Mouse (Mus musculus) liver, adult 2 months (tissue): Measurements from ENCODE around the gene Rnf25. TPM values are rescaled to one million over a fixed set of nuclear protein-coding genes. Genes with fewer than 3 reads are reported as not detected.

Experiments used
- DNase-seq: peaks from one replicate; pipeline ENCODE4 v3.0.0-alpha.2; 2011; ENCODE audit warnings: low read depth, low spot score; ENCODE audit errors: extremely low read depth
- H3K27ac ChIP-seq: fragments of 200-500 bp; replicated peaks from 2 replicates; pipeline ENCODE4 v1.5.1; 2012; ENCODE audit warnings: low read depth, mild to moderate bottlenecking, control low read depth, inconsistent platforms, low read length; ENCODE audit not compliant: insufficient read depth
- H3K27me3 ChIP-seq: fragments of 200-500 bp; 2 replicates; pipeline ENCODE4 v1.6.1; 2012; ENCODE audit warnings: mild to moderate bottlenecking, moderate library complexity, low read length, inconsistent platforms; ENCODE audit not compliant: control insufficient read depth, insufficient read depth
- H3K36me3 ChIP-seq: fragments of 200-500 bp; 2 replicates; pipeline ENCODE4 v1.6.1; 2012; ENCODE audit warnings: low read length, inconsistent platforms; ENCODE audit not compliant: control insufficient read depth, insufficient read depth
- H3K4me1 ChIP-seq: fragments of 200-500 bp; 2 replicates; pipeline ENCODE4 v1.6.1; 2011; ENCODE audit warnings: low read length; ENCODE audit not compliant: control insufficient read depth, insufficient read depth
- H3K4me3 ChIP-seq: fragments of 200-500 bp; 2 replicates; pipeline ENCODE4 v1.5.1; 2011; ENCODE audit warnings: low read depth, mild to moderate bottlenecking, control low read depth, low read length, moderate library complexity; ENCODE audit not compliant: insufficient read depth
- H3K79me2 ChIP-seq: fragments of 200-500 bp; 2 replicates; pipeline ENCODE4 v1.6.1; 2012; ENCODE audit warnings: inconsistent platforms, mild to moderate bottlenecking, low read length, moderate library complexity; ENCODE audit not compliant: control insufficient read depth, insufficient read depth
- H3K9ac ChIP-seq: fragments of 200-500 bp; 2 replicates; pipeline ENCODE4 v1.6.1; 2012; ENCODE audit warnings: low read depth, mild to moderate bottlenecking, control low read depth, inconsistent platforms, low read length
- CTCF ChIP-seq: fragments of 200-500 bp; IDR thresholded peaks from 2 replicates; pipeline ENCODE4 v1.5.1; 2011; ENCODE audit warnings: low read depth, low read length, control low read depth
- POLR2A ChIP-seq: fragments of 200-500 bp; IDR thresholded peaks from 2 replicates; pipeline ENCODE4 v1.6.1; 2011; ENCODE audit warnings: low read length, control low read depth; ENCODE audit not compliant: insufficient read depth; ENCODE audit errors: extremely low read depth
- WGBS: fragments of 180-500 bp; shearing (Covaris S2); methylation state at CpG from one replicate; pipeline ENCODE4 v1.1.7; 2018; 5-methylcytosine and 5-hydroxymethylcytosine counted together
- polyA plus RNA-seq: library from polyadenylated mRNA; depleted of rRNA; stranded (reverse); fragments of >200 nt; gene quantifications from 2 replicates; pipeline ENCODE4 v1.2.3, GENCODE M21; 2012
- total RNA-seq: library from RNA; depleted of rRNA; stranded (reverse); fragments of >200 nt; gene quantifications from 2 replicates; pipeline ENCODE4 v1.2.3, GENCODE M21; 2014

The Rnf25 gene
- total and polyA plus RNA-seq, 2 experiments: 11.9 to 34.8 TPM

GRCm38 (mm10) chr1:74624183-74624582 lies 23.0 kb upstream of the Rnf25 start:
- no peak for DNase-seq
- 94% methylated on average over 1 of the region's 1 CpGs for WGBS
- no peaks in the 10 kb centered on the region for H3K4me1 ChIP-seq
- H3K27me3 ChIP-seq: no peaks in the 10 kb centered on the region
- no peaks in the 10 kb centered on the region for H3K36me3 ChIP-seq
- no peak overlapping the region for H3K27ac ChIP-seq
- no peaks in the 10 kb centered on the region for H3K79me2 ChIP-seq
- H3K4me3 ChIP-seq: no peak overlapping the region
- H3K9ac ChIP-seq: no peak overlapping the region
- TF ChIP-seq POLR2A (no peak), CTCF (no peak)

DNA sequence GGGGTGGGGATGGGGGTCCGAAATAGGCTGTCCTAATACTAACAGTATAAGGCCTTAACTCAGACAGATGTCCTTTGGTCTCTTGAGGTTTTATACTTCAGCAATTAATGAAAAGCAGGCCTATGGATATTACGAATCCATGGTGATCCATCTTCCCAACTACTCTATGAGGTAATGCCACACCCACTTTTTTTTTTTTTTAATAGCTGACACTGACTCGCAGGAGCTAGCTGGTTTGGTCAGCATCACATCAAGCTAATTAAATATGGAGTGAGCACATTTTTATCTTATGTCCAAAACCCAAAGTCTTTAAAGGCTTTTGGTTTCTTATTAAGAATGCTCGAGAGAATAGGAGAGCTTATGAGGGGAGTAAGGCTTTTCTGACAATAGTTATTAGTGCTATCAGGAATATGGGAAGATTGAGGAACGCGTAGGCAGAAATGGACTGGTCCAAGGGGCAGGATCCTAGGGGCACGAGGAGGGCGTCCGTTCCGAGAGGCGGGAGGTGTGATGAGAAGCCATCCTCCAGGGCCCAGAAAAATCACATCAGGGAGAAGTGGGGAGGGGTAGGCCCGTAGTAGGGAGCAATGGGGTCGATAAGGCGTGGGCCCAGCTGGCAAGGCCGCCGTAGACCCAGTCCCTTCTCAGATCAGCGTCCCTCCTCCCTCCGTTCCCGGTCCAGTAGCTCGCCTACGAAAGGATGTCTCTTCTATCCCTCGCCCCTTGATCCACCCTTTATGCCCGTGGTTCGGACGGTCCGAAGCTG lies 513 bp downstream of the Rnf25 start:
- H3K27me3 ChIP-seq: no peaks in the 10 kb centered on the region
- peaks cover 6% of the 10 kb centered on the region; the same call in 1 of the 2 replicates for H3K79me2 ChIP-seq
- H3K4me3 ChIP-seq: peak overlapping the region; percentile 87
- no peak for DNase-seq
- no peaks in the 10 kb centered on the region for H3K4me1 ChIP-seq
- TF ChIP-seq CTCF (no peak), POLR2A (no peak)
- whole genome bisulfite sequencing: 7% methylated on average over 26 of the region's 26 CpGs
- peak overlapping the region; percentile 64 for H3K27ac ChIP-seq
- peaks cover 12% of the 10 kb centered on the region; the same call in 1 of the 2 replicates for H3K36me3 ChIP-seq
- peak overlapping the region; percentile 83 for H3K9ac ChIP-seq

GRCm38 (mm10) chr1:74594434-74594833 lies 6.8 kb downstream of the Rnf25 start:
- Histone ChIP-seq H3K9ac (no peak overlapping the region), H3K27me3 (no peaks in the 10 kb centered on the region), H3K27ac (no peak overlapping the region; the same call in 1 of the 2 replicates), H3K36me3 (peaks cover 30% of the 10 kb centered on the region), H3K4me3 (no peak overlapping the region), H3K4me1 (no peaks in the 10 kb centered on the region), H3K79me2 (no peaks in the 10 kb centered on the region)
- TF ChIP-seq POLR2A: no peak
- no peak for TF ChIP-seq CTCF
- DNase-seq: no peak
- 66% methylated on average over 8 of the region's 8 CpGs for WGBS

DNA sequence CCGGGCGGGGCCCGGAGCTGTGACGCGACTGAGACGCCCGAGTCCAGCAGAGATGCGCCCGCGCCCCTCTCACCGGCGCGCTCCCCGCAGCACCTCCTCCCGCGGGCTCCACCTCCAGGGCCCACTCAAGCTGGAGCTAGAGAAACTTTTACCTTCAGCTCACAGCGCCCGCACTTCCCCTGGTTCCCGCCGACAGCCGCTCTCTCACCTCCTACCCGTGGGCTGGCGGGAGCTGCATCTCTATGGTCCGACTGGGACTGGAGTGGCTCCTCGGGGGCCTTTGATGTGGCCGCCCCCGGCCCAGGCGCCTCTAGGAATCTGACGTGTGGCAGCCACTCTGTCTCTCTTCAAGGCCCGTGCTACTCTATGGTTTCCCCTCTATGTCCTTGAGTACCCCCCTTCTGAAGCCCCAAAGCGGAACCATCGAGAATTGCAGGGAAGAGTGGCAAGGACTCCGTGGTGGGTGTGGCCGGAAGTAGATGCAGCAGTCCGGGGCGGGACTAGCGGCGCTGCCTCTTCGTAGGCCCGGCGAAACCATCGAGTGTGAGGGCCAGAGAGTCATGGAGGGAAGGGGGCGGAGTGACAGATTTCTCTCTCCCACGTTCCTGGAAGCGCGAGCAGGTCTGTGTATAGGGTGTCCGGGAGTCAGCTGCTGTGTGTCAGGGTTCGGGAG lies 13.3 kb downstream of the Rnf25 start, which contains the start of the genes Zfp142 and Bcs1l:
TSS of gene Zfp142 (minus strand) at position 474 of the 673 bp plus-strand sequence.
TSS of gene Bcs1l (plus strand) at position 517 of the 673 bp plus-strand sequence.
- Histone ChIP-seq H3K36me3 (peaks cover 10% of the 10 kb centered on the region), H3K27ac (peak within 1 kb of the TSS; percentile 60), H3K9ac (peak within 1 kb of the TSS; percentile 82), H3K4me1 (peaks cover 5% of the 10 kb centered on the region), H3K4me3 (peak within 1 kb of the TSS; percentile 85), H3K27me3 (no peaks in the 10 kb centered on the region), H3K79me2 (no peaks in the 10 kb centered on the region; the same call in 1 of the 2 replicates)
- TF ChIP-seq POLR2A (0 out of 2 replicates have a peak, but pooled peaks have one; percentile 24), CTCF (no peak)
- WGBS: under 1% methylated on average over 48 of the region's 48 CpGs
- DNase-seq: peak; percentile 96

DNA sequence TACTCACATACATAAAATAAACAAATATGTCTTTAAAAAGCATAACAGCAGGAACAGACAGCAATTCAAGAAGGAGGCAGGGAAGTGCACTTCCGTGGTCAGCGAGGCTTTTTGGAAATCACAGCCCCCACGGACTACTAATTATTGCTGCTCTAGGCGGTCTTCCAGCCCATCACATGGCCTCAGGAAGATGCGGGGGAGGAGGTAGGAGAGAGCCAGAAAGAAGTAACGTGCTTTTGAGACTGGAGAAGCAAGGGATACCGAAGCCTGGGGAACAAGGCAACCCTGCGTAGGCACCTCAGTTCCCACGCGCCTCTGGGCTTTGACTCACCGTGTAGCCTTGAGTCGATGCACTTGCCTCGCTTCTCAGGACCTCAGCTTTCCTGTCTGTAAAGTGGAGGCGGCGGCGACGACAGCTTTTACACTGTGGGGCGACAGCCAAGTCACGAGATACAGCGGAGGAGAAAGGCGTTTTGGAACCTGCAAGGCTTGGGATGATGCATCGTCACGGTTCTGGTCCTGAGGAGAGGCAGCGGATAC lies 13.9 kb downstream of the Rnf25 start:
- no peak for DNase-seq
- Histone ChIP-seq H3K4me1 (peaks cover 5% of the 10 kb centered on the region), H3K27me3 (no peaks in the 10 kb centered on the region), H3K4me3 (peak overlapping the region; percentile 77), H3K27ac (peak overlapping the region; percentile 46), H3K9ac (peak overlapping the region; percentile 57), H3K79me2 (no peaks in the 10 kb centered on the region; the same call in 1 of the 2 replicates), H3K36me3 (peaks cover 13% of the 10 kb centered on the region)
- no peak for TF ChIP-seq POLR2A
- no peak for TF ChIP-seq CTCF
- WGBS: under 1% methylated on average over 24 of the region's 24 CpGs
